Mouse (Mus musculus) liver, embryonic 14.5 days (tissue): Measurements from ENCODE around the gene Inafm1. TPM values are rescaled to one million over a fixed set of nuclear protein-coding genes. Genes with fewer than 3 reads are reported as not detected.
A peak's percentile ranks its signal among the peaks of the same experiment; 100 is the strongest.

Source experiments
- ATAC-seq: fragments of 200-750 bp; cut with Nextera tagmentation; 2 replicates; pipeline ENCODE4 v1.8.0; 2017; ENCODE audit warnings: moderate number of reproducible peaks, mild to moderate bottlenecking, moderate library complexity; ENCODE audit not compliant: insufficient read depth
- DNase-seq, 3 experiments: peaks; one replicate each; pipeline ENCODE4 v3.0.0-alpha.2; 2012 to 2013; ENCODE audit warnings: low read depth in 3 of 3, low spot score in 3 of 3
- H3K27ac ChIP-seq: fragments of 300-500 bp; sonication (generic); 2 replicates; pipeline ENCODE4 v1.5.1; 2014; ENCODE audit warnings: moderate library complexity, mild to moderate bottlenecking, control low read depth, inconsistent platforms
- H3K27me3 ChIP-seq: fragments of 300-500 bp; sonication (generic); 2 replicates; pipeline ENCODE4 v1.6.1; 2014; ENCODE audit warnings: mild to moderate bottlenecking, low read length, moderate library complexity; ENCODE audit not compliant: control insufficient read depth, insufficient read depth
- H3K36me3 ChIP-seq: fragments of 300-500 bp; sonication (generic); replicated peaks from 2 replicates; pipeline ENCODE4 v1.6.1; 2014; ENCODE audit warnings: low read depth; ENCODE audit not compliant: control insufficient read depth, insufficient read depth
- H3K4me1 ChIP-seq, 2 experiments: fragments of 200-500 bp in 1 of 2; fragments of 300-500 bp in 1 of 2; sonication (generic) in 1 of 2; replicated peaks; 2 replicates each; pipeline ENCODE4 v1.6.1; 2012 to 2014; ENCODE audit warnings: antibody characterized with exemption in 1 of 2, inconsistent platforms in 1 of 2, low read length in 1 of 2; ENCODE audit not compliant: control insufficient read depth in 2 of 2, insufficient read depth in 2 of 2
- H3K4me2 ChIP-seq: fragments of 300-500 bp; sonication (generic); 2 replicates; pipeline ENCODE4 v1.6.1; 2014; ENCODE audit warnings: low read depth, mild to moderate bottlenecking, control low read depth, moderate library complexity
- H3K4me3 ChIP-seq, 2 experiments: fragments of 200-500 bp in 1 of 2; fragments of 300-500 bp in 1 of 2; sonication (generic) in 1 of 2; 2 replicates each; pipeline ENCODE4 v1.5.1; 2012 to 2014; ENCODE audit warnings: low read depth in 2 of 2, low read length in 2 of 2, mild to moderate bottlenecking in 2 of 2, control low read depth in 1 of 2, inconsistent platforms in 1 of 2, moderate library complexity in 1 of 2; ENCODE audit not compliant: insufficient read depth in 1 of 2
- H3K9ac ChIP-seq: fragments of 300-500 bp; sonication (generic); replicated peaks from 2 replicates; pipeline ENCODE4 v1.6.1; 2014; ENCODE audit warnings: mild to moderate bottlenecking, control low read depth, moderate library complexity
- H3K9me3 ChIP-seq: fragments of 300-500 bp; sonication (generic); 2 replicates; pipeline ENCODE4 v1.6.1; 2016; ENCODE audit warnings: low read length, mixed read lengths; ENCODE audit not compliant: control insufficient read depth
- CTCF ChIP-seq: IDR thresholded peaks from 2 replicates; pipeline ENCODE4 v1.5.1; 2016; ENCODE audit warnings: antibody characterized with exemption, low read depth, control low read depth
- EP300 ChIP-seq: IDR thresholded peaks from 2 replicates; pipeline ENCODE4 v1.6.1; 2016; ENCODE audit warnings: antibody characterized with exemption, low read depth
- WGBS: fragments of 180-500 bp; shearing (Covaris S2); extraction: QIAGEN DNeasy Blood & Tissue Kit; methylation state at CpG from one replicate; pipeline ENCODE4 v1.1.7; 2014; ENCODE audit not compliant: insufficient replicate concordance; 5-methylcytosine and 5-hydroxymethylcytosine counted together
- polyA plus RNA-seq, 2 experiments: library from polyadenylated mRNA; depleted of rRNA in 1 of 2; stranded (reverse) in 1 of 2; unstranded in 1 of 2; fragments of >200 nt; fragmentation: Nextera tagmentation in 1 of 2; extraction: Ambion mirVana in 1 of 2; gene quantifications; 2 replicates each; pipeline versions ENCODE4 v1.2.1 to v1.2.3; 2012 to 2014

The Inafm1 gene
- polyA plus RNA-seq, 2 experiments = 3.5 to 7.9 TPM

DNA sequence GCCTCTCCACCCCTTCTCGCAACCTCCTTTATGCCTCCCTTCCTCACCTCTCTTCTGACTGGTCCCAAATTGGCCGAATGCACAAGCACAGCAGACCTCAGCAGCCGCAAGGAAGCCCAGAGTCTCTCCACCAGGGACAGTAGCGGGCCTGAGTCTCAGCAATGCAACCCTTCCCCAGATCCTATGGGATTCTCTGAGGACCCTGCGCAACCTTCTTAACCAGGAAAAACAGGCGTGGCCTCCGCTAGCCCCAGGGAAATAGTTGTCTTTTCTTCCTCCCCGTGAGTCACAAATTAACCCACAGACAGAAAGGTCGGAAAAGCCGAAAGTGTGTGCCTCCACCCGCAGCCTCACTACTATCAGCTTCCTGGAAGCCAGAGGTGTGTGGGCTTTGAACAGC, 31.6 kb downstream of the Inafm1 start:
- Histone ChIP-seq H3K27ac (peak overlapping the region; percentile 18), H3K9ac (peak overlapping the region; percentile 40), H3K4me1 (peaks cover 28 to 48% of the 10 kb centered on the region in 2 experiments), H3K9me3 (no peaks in the 10 kb centered on the region), H3K4me3 (peak overlapping the region in 1 of 2 experiments; percentile 4; a peak in 1 of 4 replicates), H3K4me2 (peak overlapping the region; percentile 75), H3K36me3 (no peaks in the 10 kb centered on the region), H3K27me3 (no peaks in the 10 kb centered on the region)
- WGBS = 30% methylated on average over 11 of the region's 11 CpGs
- TF ChIP-seq EP300 (no peak), CTCF (peak; percentile 51; the same call in 1 of the 2 replicates)
- ATAC-seq = no peak
- DNase-seq = no peak

DNA sequence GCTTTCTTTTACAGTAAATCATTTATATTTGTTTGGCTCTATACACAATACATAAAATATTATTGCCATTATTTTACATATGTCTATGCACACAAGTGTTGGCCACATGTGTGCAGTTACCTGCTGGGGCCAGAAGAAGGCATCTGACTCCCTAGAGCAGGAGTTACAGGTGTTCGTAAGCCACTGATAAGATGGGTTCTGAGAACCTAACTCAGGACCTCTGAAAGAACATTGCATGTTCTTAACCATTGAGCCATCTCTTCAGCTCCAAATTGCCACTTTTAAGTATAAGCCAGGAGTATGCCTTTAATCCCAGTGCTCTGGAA, 32.5 kb downstream of the Inafm1 start:
- peak overlapping the region; percentile 80 for H3K27ac ChIP-seq
- H3K9me3 ChIP-seq = no peaks in the 10 kb centered on the region
- peaks cover 28 to 48% of the 10 kb centered on the region in 2 experiments for H3K4me1 ChIP-seq
- no peak overlapping the region for H3K4me3 ChIP-seq
- peak; percentile 19; the same call in 1 of the 2 replicates for ATAC-seq
- H3K36me3 ChIP-seq = no peaks in the 10 kb centered on the region
- peak overlapping the region; percentile 75 for H3K4me2 ChIP-seq
- H3K9ac ChIP-seq = no peak overlapping the region
- H3K27me3 ChIP-seq = no peaks in the 10 kb centered on the region
- WGBS = 23% methylated on average over 1 of the region's 1 CpGs
- 0 out of 2 replicates have a peak, but pooled peaks have one; percentile 17 for TF ChIP-seq CTCF
- no peak for TF ChIP-seq EP300
- peak in 1 of 3 experiments; percentile 45 for DNase-seq

DNA sequence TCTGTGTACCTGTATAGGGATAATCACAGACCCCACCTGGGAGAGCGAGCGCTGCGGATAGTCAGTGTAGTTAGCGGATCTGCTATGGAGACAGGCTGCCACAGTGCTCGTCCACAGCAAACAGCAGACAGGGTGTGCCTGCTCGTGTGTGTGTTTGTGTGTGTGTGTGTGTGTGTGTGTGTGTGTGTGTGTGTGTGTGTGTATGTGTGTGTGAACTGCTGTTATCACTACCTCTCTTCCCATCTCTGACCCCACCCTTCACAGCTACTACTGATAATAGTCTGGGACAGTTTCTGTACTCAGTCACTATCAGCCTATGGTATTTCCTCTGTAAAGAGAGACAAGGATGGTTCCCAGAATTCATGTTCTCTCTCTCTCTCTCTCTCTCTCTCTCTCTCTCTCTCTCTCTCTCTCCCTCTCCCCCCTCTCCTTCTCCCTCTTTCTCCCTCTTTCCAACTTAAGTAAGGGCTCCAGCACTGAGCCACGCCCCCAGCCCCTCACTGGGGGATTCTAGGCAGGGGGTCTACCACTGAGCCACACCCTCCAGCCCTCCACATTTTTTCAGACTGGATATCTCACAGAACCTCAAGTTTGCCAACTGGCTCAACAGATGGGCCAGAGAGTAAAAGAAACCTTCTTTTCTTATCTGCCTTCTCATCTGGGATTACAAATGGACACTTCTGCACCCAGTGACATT, 33.0 kb downstream of the Inafm1 start:
- Histone ChIP-seq H3K4me2 (peak overlapping the region; percentile 75), H3K9ac (peak overlapping the region; percentile 64), H3K27ac (peak overlapping the region; percentile 80), H3K27me3 (no peaks in the 10 kb centered on the region), H3K36me3 (no peaks in the 10 kb centered on the region), H3K4me3 (peak overlapping the region; percentile 22 to 44), H3K4me1 (peaks cover 28 to 48% of the 10 kb centered on the region in 2 experiments), H3K9me3 (no peaks in the 10 kb centered on the region)
- ATAC-seq (peak; percentile 90), DNase-seq (peak in 1 of 3 experiments; percentile 74)
- no peak for TF ChIP-seq CTCF
- TF ChIP-seq EP300 = peak; percentile 20; the same call in 1 of the 2 replicates
- WGBS = 17% methylated on average over 7 of the region's 7 CpGs

DNA sequence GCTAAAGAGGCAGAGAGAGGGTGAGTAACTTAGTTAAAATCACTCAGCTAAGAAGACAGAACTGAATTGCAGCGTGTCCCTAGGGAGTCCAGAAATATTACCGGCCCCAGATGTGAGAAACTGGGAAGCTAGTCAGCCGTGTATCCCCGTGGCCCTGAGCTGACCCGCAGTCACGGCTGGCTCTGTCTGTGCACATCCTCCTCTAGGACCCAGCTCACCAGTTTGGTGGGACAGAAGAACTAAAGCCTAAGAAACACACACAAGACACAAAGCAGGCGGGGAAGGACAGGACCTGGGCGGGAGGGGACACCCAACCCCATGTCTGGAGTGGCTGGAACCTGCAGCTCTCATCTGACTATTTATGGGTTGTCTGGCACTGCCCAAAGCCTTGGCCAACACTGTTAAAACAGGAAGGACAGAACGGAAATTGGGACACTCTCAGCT, 33.8 kb downstream of the Inafm1 start:
- H3K9me3 ChIP-seq = no peaks in the 10 kb centered on the region
- peak overlapping the region; percentile 64 for H3K9ac ChIP-seq
- H3K27me3 ChIP-seq = no peaks in the 10 kb centered on the region
- TF ChIP-seq EP300 = no peak
- no peak for TF ChIP-seq CTCF
- DNase-seq (no peak), ATAC-seq (no peak)
- peak overlapping the region; percentile 22 to 44 for H3K4me3 ChIP-seq
- H3K36me3 ChIP-seq = no peaks in the 10 kb centered on the region
- H3K27ac ChIP-seq = peak overlapping the region; percentile 80
- peak overlapping the region; percentile 75 for H3K4me2 ChIP-seq
- WGBS = 35% methylated on average over 9 of the region's 9 CpGs
- H3K4me1 ChIP-seq = peaks cover 28 to 46% of the 10 kb centered on the region in 2 experiments

DNA sequence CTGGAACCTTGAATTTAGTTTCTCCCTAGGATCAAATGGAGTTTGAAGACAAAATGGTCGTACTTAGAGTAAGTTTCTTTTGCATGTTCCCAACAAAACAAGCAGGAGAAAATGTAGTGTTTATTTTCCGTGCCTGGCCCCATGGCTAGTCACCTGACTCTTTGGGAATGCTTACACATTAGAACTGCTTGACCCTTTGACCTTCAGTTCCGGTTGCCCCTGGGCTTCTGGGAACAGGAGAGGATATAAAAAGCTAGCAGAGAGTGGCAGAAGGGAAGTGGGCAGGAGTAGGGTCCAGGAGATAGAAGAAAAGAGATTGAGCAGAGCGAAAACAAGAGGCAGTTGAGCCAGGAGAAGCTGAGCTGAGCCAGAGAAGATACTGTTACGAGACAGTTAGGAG, 43.5 kb downstream of the Inafm1 start:
- ATAC-seq = no peak
- 32% methylated on average over 5 of the region's 5 CpGs for WGBS
- H3K27me3 ChIP-seq = no peaks in the 10 kb centered on the region; the same call in 1 of the 2 replicates
- H3K9me3 ChIP-seq = no peaks in the 10 kb centered on the region; the same call in 1 of the 2 replicates
- peaks cover 0 to 14% of the 10 kb centered on the region in 2 experiments; a peak in 3 of 4 replicates for H3K4me1 ChIP-seq
- no peak overlapping the region for H3K9ac ChIP-seq
- TF ChIP-seq CTCF (no peak), EP300 (no peak)
- no peak overlapping the region for H3K4me3 ChIP-seq
- no peak overlapping the region for H3K4me2 ChIP-seq
- no peak overlapping the region for H3K27ac ChIP-seq
- DNase-seq = no peak
- no peaks in the 10 kb centered on the region for H3K36me3 ChIP-seq

Other genes starting within 250 kb of the Inafm1 start
- gene Bicra, start 225.7 kb downstream of the Inafm1 start, polyA plus RNA-seq (2012; rRNA removed) = 1.8 and 2.2 TPM in 2 replicates
- 0.83 and 1.5 TPM in 2 replicates for gene Bicra, start 225.7 kb downstream of the Inafm1 start, polyA plus RNA-seq (2014; fragmentation: Nextera tagmentation; extraction: Ambion mirVana)
- 0.02 TPM in 1 of 2 replicates, not detected in the other for gene Zfp541, start 211.8 kb downstream of the Inafm1 start, polyA plus RNA-seq (2012; rRNA removed)
- gene Zfp541, start 211.8 kb downstream of the Inafm1 start, polyA plus RNA-seq (2014; fragmentation: Nextera tagmentation; extraction: Ambion mirVana) = not detected in 2 replicates
- gene Napa, start 175.2 kb downstream of the Inafm1 start, polyA plus RNA-seq (2012; rRNA removed) = 88.9 and 110 TPM in 2 replicates
- gene Napa, start 175.2 kb downstream of the Inafm1 start, polyA plus RNA-seq (2014; fragmentation: Nextera tagmentation; extraction: Ambion mirVana) = 107 and 112 TPM in 2 replicates
- gene Kptn, start 153.7 kb downstream of the Inafm1 start, polyA plus RNA-seq (2012; rRNA removed) = 5.7 and 7.5 TPM in 2 replicates
- 8.2 and 8.6 TPM in 2 replicates for gene Kptn, start 153.7 kb downstream of the Inafm1 start, polyA plus RNA-seq (2014; fragmentation: Nextera tagmentation; extraction: Ambion mirVana)
- gene Slc8a2, start 143.8 kb downstream of the Inafm1 start, polyA plus RNA-seq (2012; rRNA removed) = 0.08 and 0.11 TPM in 2 replicates
- gene Slc8a2, start 143.8 kb downstream of the Inafm1 start, polyA plus RNA-seq (2014; fragmentation: Nextera tagmentation; extraction: Ambion mirVana) = not detected in 2 replicates
- 1.2 and 1.6 TPM in 2 replicates for gene Meis3, start 98.5 kb downstream of the Inafm1 start, polyA plus RNA-seq (2012; rRNA removed)
- gene Meis3, start 98.5 kb downstream of the Inafm1 start, polyA plus RNA-seq (2014; fragmentation: Nextera tagmentation; extraction: Ambion mirVana) = 0.70 and 1.0 TPM in 2 replicates
- gene Dhx34, start 51.6 kb downstream of the Inafm1 start, polyA plus RNA-seq (2012; rRNA removed) = 5.0 and 5.3 TPM in 2 replicates
- 3.6 and 3.7 TPM in 2 replicates for gene Dhx34, start 51.6 kb downstream of the Inafm1 start, polyA plus RNA-seq (2014; fragmentation: Nextera tagmentation; extraction: Ambion mirVana)
- gene C5ar2, start 29.5 kb downstream of the Inafm1 start, polyA plus RNA-seq (2012; rRNA removed) = 0.47 and 0.56 TPM in 2 replicates
- gene C5ar2, start 29.5 kb downstream of the Inafm1 start, polyA plus RNA-seq (2014; fragmentation: Nextera tagmentation; extraction: Ambion mirVana) = 0.30 and 0.33 TPM in 2 replicates
- 0.95 and 1.1 TPM in 2 replicates for gene C5ar1, start 14.1 kb downstream of the Inafm1 start, polyA plus RNA-seq (2012; rRNA removed)
- gene C5ar1, start 14.1 kb downstream of the Inafm1 start, polyA plus RNA-seq (2014; fragmentation: Nextera tagmentation; extraction: Ambion mirVana) = 1.1 and 1.9 TPM in 2 replicates
- 15.9 and 24.7 TPM in 2 replicates for gene Ccdc9, start 13.2 kb upstream of the Inafm1 start, polyA plus RNA-seq (2012; rRNA removed)
- gene Ccdc9, start 13.2 kb upstream of the Inafm1 start, polyA plus RNA-seq (2014; fragmentation: Nextera tagmentation; extraction: Ambion mirVana) = 4.2 and 7.6 TPM in 2 replicates
- 3.2 and 3.8 TPM in 2 replicates for gene Bbc3, start 34.8 kb upstream of the Inafm1 start, polyA plus RNA-seq (2012; rRNA removed)
- gene Bbc3, start 34.8 kb upstream of the Inafm1 start, polyA plus RNA-seq (2014; fragmentation: Nextera tagmentation; extraction: Ambion mirVana) = 2.0 and 3.3 TPM in 2 replicates
- 35.0 and 55.6 TPM in 2 replicates for gene Sae1, start 114.2 kb upstream of the Inafm1 start, polyA plus RNA-seq (2012; rRNA removed)
- 89.3 and 95.5 TPM in 2 replicates for gene Sae1, start 114.2 kb upstream of the Inafm1 start, polyA plus RNA-seq (2014; fragmentation: Nextera tagmentation; extraction: Ambion mirVana)
- gene Zc3h4, start 127.3 kb upstream of the Inafm1 start, polyA plus RNA-seq (2012; rRNA removed) = 13.7 and 15.2 TPM in 2 replicates
- 6.0 TPM in 2 replicates for gene Zc3h4, start 127.3 kb upstream of the Inafm1 start, polyA plus RNA-seq (2014; fragmentation: Nextera tagmentation; extraction: Ambion mirVana)
- 21.5 and 23.6 TPM in 2 replicates for gene Tmem160, start 179.2 kb upstream of the Inafm1 start, polyA plus RNA-seq (2012; rRNA removed)
- gene Tmem160, start 179.2 kb upstream of the Inafm1 start, polyA plus RNA-seq (2014; fragmentation: Nextera tagmentation; extraction: Ambion mirVana) = 34.5 and 36.9 TPM in 2 replicates
- gene Npas1, start 204.1 kb upstream of the Inafm1 start, polyA plus RNA-seq (2012; rRNA removed) = not detected in 2 replicates
- gene Npas1, start 204.1 kb upstream of the Inafm1 start, polyA plus RNA-seq (2014; fragmentation: Nextera tagmentation; extraction: Ambion mirVana) = not detected in 2 replicates